Mouse (Mus musculus) B cell, adult 67 days (primary cell): Measurements from ENCODE around the gene Zfp81. TPM values are rescaled to one million over a fixed set of nuclear protein-coding genes. Genes with fewer than 3 reads are reported as not detected.

Experiments used
- total RNA-seq, 2 experiments: library from RNA; stranded (reverse); gene quantifications; 4 replicates each; pipeline ENCODE4 v1.2.4; 2023

Zfp81 gene
- 10 to 100 TPM; 16.8 to 17.7 TPM for total RNA-seq

DNA sequence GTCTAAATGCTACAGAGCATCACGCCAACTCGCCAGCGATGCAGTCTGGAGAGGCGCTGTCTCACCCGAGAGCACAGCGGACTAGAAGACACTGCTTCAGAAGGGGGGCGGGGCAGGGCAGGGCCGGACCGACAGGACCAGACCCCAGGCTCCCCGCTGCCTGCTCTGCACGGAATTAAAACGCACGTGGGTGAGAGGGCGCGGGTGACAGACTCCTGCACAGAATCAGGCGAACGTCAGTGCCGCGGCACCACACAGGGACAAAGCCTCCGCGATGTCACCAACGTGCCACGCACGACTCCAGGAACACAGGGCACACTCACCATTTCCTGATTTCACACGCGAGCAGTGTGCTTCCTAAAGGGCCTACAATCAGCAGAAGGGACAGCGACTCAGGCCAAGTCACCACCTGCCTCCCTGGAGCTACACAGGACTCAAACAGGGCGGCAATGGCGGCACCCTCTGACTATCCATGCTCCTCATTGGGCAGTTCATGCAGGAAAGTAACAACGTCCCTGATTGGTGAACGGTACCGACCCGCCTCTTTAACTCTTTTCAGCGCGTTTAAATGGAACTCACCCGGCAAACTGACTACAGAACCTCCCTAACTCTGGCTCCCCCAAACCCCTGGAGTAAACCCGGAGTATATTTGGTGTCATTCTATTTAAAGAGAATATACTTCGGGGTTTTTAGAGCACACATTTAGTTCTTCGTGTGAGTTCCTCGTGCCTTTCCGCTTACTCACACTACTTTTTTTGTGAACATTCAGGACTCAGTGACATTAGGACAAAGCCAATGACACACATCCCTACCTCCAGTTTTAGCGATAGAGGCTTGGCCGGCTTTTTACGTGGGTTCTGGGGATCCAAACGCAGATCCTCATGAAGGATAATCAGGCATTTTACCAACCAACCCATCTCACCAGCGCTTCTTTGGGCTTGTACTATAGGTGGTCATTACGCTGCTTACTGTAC, at the start of gene Zfp81:
TSS of gene Zfp81 (minus strand) at position 468 of the 974 bp plus-strand sequence.

DNA sequence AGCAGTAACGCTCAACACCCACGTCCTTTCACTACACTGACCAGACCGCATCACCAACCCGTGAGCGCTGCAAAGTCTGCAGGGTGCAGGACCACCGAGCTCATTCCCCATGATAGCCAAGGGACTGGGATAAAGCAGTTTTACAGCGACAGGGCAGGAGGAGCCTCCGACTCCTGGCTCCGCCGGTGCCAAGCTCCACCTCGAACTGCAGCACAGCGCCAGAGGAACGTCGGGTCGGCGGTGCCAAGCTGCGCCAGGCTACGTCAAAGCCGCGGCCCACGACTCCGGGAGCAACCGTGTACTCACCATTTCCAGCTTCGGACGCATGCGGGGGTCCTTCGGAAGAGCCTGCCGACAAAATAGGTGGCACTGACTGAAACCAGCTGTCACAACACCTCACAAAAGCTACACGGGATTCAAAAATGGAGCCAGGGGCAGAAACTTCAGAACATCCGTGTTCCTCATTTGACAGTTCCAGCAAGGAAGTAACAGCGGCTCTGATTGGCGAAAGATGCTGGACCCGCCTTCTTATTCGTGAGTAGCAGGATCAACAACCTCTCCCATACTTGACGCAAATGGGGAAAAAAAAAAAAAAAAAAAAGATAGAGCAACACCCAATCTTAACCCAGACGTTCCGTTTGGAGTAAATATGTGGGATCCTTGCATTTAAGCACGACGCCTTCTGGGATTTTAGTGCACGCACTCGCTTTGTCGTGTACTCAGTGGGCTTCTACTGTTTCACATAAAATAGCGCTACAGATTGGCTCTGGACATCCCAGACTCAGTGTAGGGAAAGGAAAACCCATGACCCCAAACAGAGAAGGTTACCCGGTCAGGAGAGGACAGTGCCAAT, 35.7 kb upstream of the Zfp81 start, which contains the start of gene Zfp101:
TSS of gene Zfp101 (minus strand) at position 460 of the 853 bp plus-strand sequence.

DNA sequence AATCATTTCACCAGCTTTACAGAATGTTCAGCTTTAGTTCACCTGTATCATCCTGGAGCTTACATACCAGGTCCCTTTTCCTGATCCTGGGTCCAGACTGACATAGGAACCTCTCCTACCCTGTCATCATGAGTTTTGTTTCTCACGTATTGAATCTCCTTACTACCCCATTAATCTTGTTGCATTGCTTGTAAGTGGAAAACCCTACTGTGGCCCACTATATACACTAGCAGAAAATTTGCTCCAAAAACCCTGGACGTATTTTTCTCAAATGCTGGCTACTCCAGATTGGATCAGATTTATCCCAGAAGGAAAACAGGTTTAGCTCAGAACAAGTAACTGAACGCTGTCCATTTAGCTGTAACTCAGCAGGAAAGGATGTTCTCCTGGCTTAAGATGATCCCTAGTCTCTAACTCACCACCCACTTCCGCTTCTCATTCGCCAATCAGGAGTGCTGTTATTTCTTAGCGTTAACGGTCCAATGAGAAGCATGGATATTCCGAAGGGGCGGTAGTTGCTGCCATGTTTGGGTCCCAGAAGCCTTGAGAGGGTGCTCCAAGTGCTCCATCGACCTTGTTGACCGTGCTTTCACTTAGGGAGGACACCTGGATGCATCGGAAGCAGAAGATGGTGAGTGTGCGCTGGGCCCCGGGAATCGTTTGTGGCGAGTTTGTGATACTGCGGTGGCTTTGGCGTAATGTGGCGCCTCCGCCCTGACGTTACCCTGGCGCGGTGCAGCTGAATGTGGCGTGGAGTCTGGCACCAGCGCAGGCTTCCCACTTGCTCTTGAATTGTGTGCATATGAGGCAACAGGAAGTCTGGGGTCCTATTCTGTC, 69.4 kb downstream of the Zfp81 start, which contains the start of gene Zfp955b:
TSS of gene Zfp955b (plus strand) at position 506 of the 837 bp plus-strand sequence.

Other genes starting within 250 kb of the Zfp81 start
- gene Morc2b, start 219.2 kb downstream of the Zfp81 start, total RNA-seq: not detected
- not detected for gene Olfr55, start 190.4 kb downstream of the Zfp81 start, total RNA-seq
- gene Olfr239, start 167.6 kb downstream of the Zfp81 start, total RNA-seq: not detected
- not detected for gene Olfr1564, start 137.2 kb downstream of the Zfp81 start, total RNA-seq
- 1 to 10 TPM; 6.8 to 7.7 TPM for gene Zfp955a, start 103.7 kb downstream of the Zfp81 start, total RNA-seq
- not detected for gene Olfr63, start 94.2 kb downstream of the Zfp81 start, total RNA-seq
- gene Zfp955b, start 69.3 kb downstream of the Zfp81 start, total RNA-seq: 1 to 10 TPM; 7.9 to 8.0 TPM
- 10 to 100 TPM in 1 of 2 experiments, 1 to 10 TPM in 1; 7.2 to 10.6 TPM for gene Zfp101, start 35.8 kb upstream of the Zfp81 start, total RNA-seq
- not detected for gene Actl9, start 74.0 kb upstream of the Zfp81 start, total RNA-seq
- gene Adamts10, start 165.3 kb upstream of the Zfp81 start, total RNA-seq: 10 to 100 TPM; 84.2 to 91.8 TPM
- gene Myo1f, start 196.8 kb upstream of the Zfp81 start, total RNA-seq: 10 to 100 TPM; 16.7 to 23.1 TPM